In the genomic region with DNA sequence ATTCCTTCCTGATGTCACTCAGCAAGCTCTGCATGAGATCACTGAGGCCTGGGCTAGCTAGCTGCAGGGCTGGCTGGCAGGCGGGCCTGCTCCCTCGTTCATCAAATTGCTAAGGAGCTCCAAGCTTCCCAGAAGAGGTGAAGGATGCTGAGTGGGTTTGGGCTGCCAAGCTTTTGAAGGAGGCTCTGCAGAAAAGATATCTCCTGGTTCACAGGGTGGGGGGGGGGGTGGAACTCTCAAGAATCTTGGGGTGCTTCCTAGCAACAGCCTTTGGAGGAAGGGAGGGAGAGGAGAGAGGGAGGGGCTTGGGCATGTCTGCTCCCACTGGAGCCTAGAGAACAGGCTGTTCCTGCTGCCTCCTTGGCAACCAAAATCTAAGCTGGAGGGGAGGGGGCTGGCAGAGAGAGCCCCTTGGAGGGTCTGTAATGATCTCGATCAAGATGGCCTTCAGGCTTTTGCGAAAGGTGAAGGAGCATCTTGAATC, we compare ENCODE assay signal across 12 mouse cellular contexts. TPM values are rescaled to one million over a fixed set of nuclear protein-coding genes. Genes with fewer than 3 reads are reported as not detected.
DNase-seq lines count a peak whose midpoint lies in the region; ATAC-seq and TF ChIP-seq lines count a peak whose summit lies in the region.
"Had no signal": no experiment of that assay in that cellular context is flagged by ENCODE, and none has a peak within 500 bp of the region (broad histone marks: within the 10 kb centered on the region; RNA-seq: fewer than 3 reads in every experiment).

No protein-coding gene starts in this region.

- no peak for ATAC-seq in forebrain, embryonic 11.5 days (replicated peaks; ENCODE audit: low FRiP score)
- ATAC-seq in hindbrain, postnatal 0 days: peak; percentile 55
- no peak for ATAC-seq in midbrain, embryonic 15.5 days (replicated peaks)

- no peak overlapping the region for H3K4me3 ChIP-seq in forebrain, embryonic 10.5 days
- H3K4me3 ChIP-seq in forebrain, embryonic 11.5 days (ENCODE audit: low read depth, low read length): no peak overlapping the region
- no peak overlapping the region for H3K4me3 ChIP-seq in hindbrain, postnatal 0 days (ENCODE audit: low read length)
- H3K4me3 ChIP-seq in midbrain, embryonic 15.5 days: no peak overlapping the region
- no peak overlapping the region for H3K4me3 ChIP-seq in kidney, adult 2 months (ENCODE audit: insufficient read depth, low read depth, low read length)
- H3K4me3 ChIP-seq: megakaryocyte, embryonic 14.5 days had no signal

- H3K36me3 ChIP-seq in forebrain, embryonic 10.5 days (replicated peaks): no peaks in the 10 kb centered on the region
- no peaks in the 10 kb centered on the region for H3K36me3 ChIP-seq in forebrain, embryonic 11.5 days (ENCODE audit: control insufficient read depth, insufficient read depth, low read length)
- no peaks in the 10 kb centered on the region for H3K36me3 ChIP-seq in hindbrain, postnatal 0 days (ENCODE audit: insufficient read depth, low read length)
- H3K36me3 ChIP-seq in midbrain, embryonic 15.5 days (replicated peaks): no peaks in the 10 kb centered on the region
- H3K36me3 ChIP-seq in kidney, adult 2 months (ENCODE audit: control insufficient read depth, insufficient read depth, low read length): no peaks in the 10 kb centered on the region

- no peak overlapping the region for H3K9ac ChIP-seq in forebrain, embryonic 11.5 days (ENCODE audit: low read length)
- no peak overlapping the region for H3K9ac ChIP-seq in hindbrain, postnatal 0 days (replicated peaks; ENCODE audit: low read length)
- no peak overlapping the region for H3K9ac ChIP-seq in midbrain, embryonic 15.5 days

- H3K27ac ChIP-seq in forebrain, embryonic 10.5 days: peak overlapping the region; percentile 72; the same call in 1 of the 2 replicates
- no peak overlapping the region for H3K27ac ChIP-seq in forebrain, embryonic 11.5 days (ENCODE audit: low read depth, low read length)
- peak overlapping the region; percentile 100 for H3K27ac ChIP-seq in hindbrain, postnatal 0 days
- H3K27ac ChIP-seq in midbrain, embryonic 15.5 days: peak overlapping the region; percentile 79
- no peak overlapping the region for H3K27ac ChIP-seq in kidney, adult 2 months (ENCODE audit: insufficient read depth, low read depth, low read length)

- TF ChIP-seq POLR2A in brain, embryonic 14.5 days (IDR thresholded peaks at IDR 0.05; ENCODE audit: borderline replicate concordance, extremely low read depth, insufficient read depth, insufficient read length, poor library complexity, severe bottlenecking): no peak
- TF ChIP-seq POLR2A in kidney, adult 2 months (IDR thresholded peaks at IDR 0.05; ENCODE audit: low read depth, low read length): no peak

- no peak for DNase-seq in forebrain, embryonic 10.5 days (ENCODE audit: extremely low spot score, low spot score)
- DNase-seq in forebrain, embryonic 11.5 days (ENCODE audit: low spot score): no peak
- DNase-seq in brain, embryonic 14.5 days (ENCODE audit: low read depth): peak; percentile 89
- peak; percentile 83 for DNase-seq in hindbrain, postnatal 0 days (ENCODE audit: low spot score)
- no peak for DNase-seq in thymus, postnatal 25 days
- DNase-seq in ovary, postnatal 10 days (ENCODE audit: low spot score): no peak
- no peak for DNase-seq in kidney, adult 2 months
- DNase-seq: kidney, postnatal 4 days had no signal

- no peak for TF ChIP-seq CTCF in brain, embryonic 14.5 days (IDR thresholded peaks at IDR 0.05; ENCODE audit: borderline replicate concordance, extremely low read depth, insufficient read depth, insufficient read length)
- TF ChIP-seq CTCF in hindbrain, postnatal 0 days (IDR thresholded peaks at IDR 0.05; ENCODE audit: low read depth): no peak
- TF ChIP-seq CTCF in kidney, adult 2 months (conservative IDR thresholded peaks at IDR 0.05; ENCODE audit: insufficient read depth, insufficient read length, low read depth, low read length): no peak

- no peak overlapping the region for H3K4me2 ChIP-seq in forebrain, embryonic 11.5 days (ENCODE audit: low read depth, low read length, severe bottlenecking)
- 0 out of 2 replicates have a peak overlapping the region, but pooled peaks have one; percentile 2 for H3K4me2 ChIP-seq in hindbrain, postnatal 0 days (ENCODE audit: low read depth, low read length)
- H3K4me2 ChIP-seq in midbrain, embryonic 15.5 days: no peak overlapping the region

- 50% methylated on average over 4 of the region's 4 CpGs for whole genome bisulfite sequencing in forebrain, embryonic 10.5 days
- WGBS in forebrain, embryonic 11.5 days: 47% methylated on average over 4 of the region's 4 CpGs
- WGBS in hindbrain, postnatal 0 days: 12% methylated on average over 4 of the region's 4 CpGs
- 15% methylated on average over 4 of the region's 4 CpGs for WGBS in midbrain, embryonic 15.5 days
- WGBS in kidney, adult 2 months: 74% methylated on average over 4 of the region's 4 CpGs

- H3K27me3 ChIP-seq in forebrain, embryonic 10.5 days (ENCODE audit: poor library complexity, severe bottlenecking): peaks cover 12% of the 10 kb centered on the region
- H3K27me3 ChIP-seq in forebrain, embryonic 11.5 days (ENCODE audit: control insufficient read depth, insufficient read depth, low read length): no peaks in the 10 kb centered on the region
- H3K27me3 ChIP-seq in hindbrain, postnatal 0 days (ENCODE audit: insufficient read depth, low read length): no peaks in the 10 kb centered on the region
- H3K27me3 ChIP-seq in midbrain, embryonic 15.5 days (replicated peaks): no peaks in the 10 kb centered on the region
- H3K27me3 ChIP-seq in kidney, adult 2 months (replicated peaks; ENCODE audit: control insufficient read depth, insufficient read depth, low read length): no peaks in the 10 kb centered on the region
- H3K27me3 ChIP-seq: megakaryocyte, embryonic 14.5 days had no signal

- peaks cover 7% of the 10 kb centered on the region for H3K9me3 ChIP-seq in forebrain, embryonic 10.5 days
- H3K9me3 ChIP-seq in forebrain, embryonic 11.5 days (ENCODE audit: control insufficient read depth, low read length): peaks cover 4% of the 10 kb centered on the region
- no peaks in the 10 kb centered on the region for H3K9me3 ChIP-seq in hindbrain, postnatal 0 days (ENCODE audit: low read length)
- no peaks in the 10 kb centered on the region for H3K9me3 ChIP-seq in midbrain, embryonic 15.5 days

- H3K4me1 ChIP-seq in forebrain, embryonic 10.5 days: peaks cover 54% of the 10 kb centered on the region
- peaks cover 22% of the 10 kb centered on the region for H3K4me1 ChIP-seq in forebrain, embryonic 11.5 days (replicated peaks; ENCODE audit: control insufficient read depth, insufficient read depth, low read length)
- peaks cover 31% of the 10 kb centered on the region for H3K4me1 ChIP-seq in hindbrain, postnatal 0 days (ENCODE audit: insufficient read depth, low read length)
- H3K4me1 ChIP-seq in midbrain, embryonic 15.5 days: peaks cover 38% of the 10 kb centered on the region
- H3K4me1 ChIP-seq in kidney, adult 2 months (ENCODE audit: control insufficient read depth, insufficient read depth, low read length): peaks cover 16% of the 10 kb centered on the region

RNA-seq across cellular contexts. Expression of gene Thra, which starts 2.0 kb away (rescaled TPM):
- polyA plus RNA-seq in forebrain, embryonic 10.5 days (2016; fragmentation: Nextera tagmentation; extraction: Ambion mirVana): 9.5 and 10.9 TPM in 2 replicates
- polyA plus RNA-seq in forebrain, embryonic 11.5 days (2014; fragmentation: Nextera tagmentation; extraction: Ambion mirVana): 35.9 and 36.9 TPM in 2 replicates
- 600 and 616 TPM in 2 replicates for polyA plus RNA-seq in brain, embryonic 14.5 days (2012; rRNA removed)
- total RNA-seq in hindbrain, postnatal 0 days (2014; rRNA removed): 725 and 812 TPM in 2 replicates
- polyA plus RNA-seq in hindbrain, postnatal 0 days (2015; fragmentation: Nextera tagmentation; extraction: Ambion mirVana): 160 TPM in 2 replicates
- 151 and 158 TPM in 2 replicates for polyA plus RNA-seq in midbrain, embryonic 15.5 days (2015; fragmentation: Nextera tagmentation; extraction: Ambion mirVana)
- polyA plus RNA-seq in kidney, adult 2 months (2012; rRNA removed): 92.7 and 97.2 TPM in 2 replicates

RNA-seq across cellular contexts. Expression of gene Med24, which starts 9.2 kb away (rescaled TPM):
- 69.7 and 77.3 TPM in 2 replicates for polyA plus RNA-seq in forebrain, embryonic 10.5 days (2016; fragmentation: Nextera tagmentation; extraction: Ambion mirVana)
- polyA plus RNA-seq in forebrain, embryonic 11.5 days (2014; fragmentation: Nextera tagmentation; extraction: Ambion mirVana): 75.9 and 76.6 TPM in 2 replicates
- polyA plus RNA-seq in brain, embryonic 14.5 days (2012; rRNA removed): 134 and 170 TPM in 2 replicates
- 63.2 and 88.6 TPM in 2 replicates for total RNA-seq in hindbrain, postnatal 0 days (2014; rRNA removed)
- polyA plus RNA-seq in hindbrain, postnatal 0 days (2015; fragmentation: Nextera tagmentation; extraction: Ambion mirVana): 47.1 and 48.3 TPM in 2 replicates
- polyA plus RNA-seq in midbrain, embryonic 15.5 days (2015; fragmentation: Nextera tagmentation; extraction: Ambion mirVana): 82.9 and 84.8 TPM in 2 replicates
- polyA plus RNA-seq in kidney, adult 2 months (2012; rRNA removed): 45.3 and 54.1 TPM in 2 replicates

RNA-seq across cellular contexts. Expression of gene Nr1d1, which starts 36.7 kb away (rescaled TPM):
- 1.5 TPM in 2 replicates for polyA plus RNA-seq in forebrain, embryonic 10.5 days (2016; fragmentation: Nextera tagmentation; extraction: Ambion mirVana)
- 1.0 and 1.6 TPM in 2 replicates for polyA plus RNA-seq in forebrain, embryonic 11.5 days (2014; fragmentation: Nextera tagmentation; extraction: Ambion mirVana)
- polyA plus RNA-seq in brain, embryonic 14.5 days (2012; rRNA removed): 3.6 and 4.1 TPM in 2 replicates
- total RNA-seq in hindbrain, postnatal 0 days (2014; rRNA removed): 7.5 and 8.6 TPM in 2 replicates
- polyA plus RNA-seq in hindbrain, postnatal 0 days (2015; fragmentation: Nextera tagmentation; extraction: Ambion mirVana): 10.2 and 13.5 TPM in 2 replicates
- polyA plus RNA-seq in midbrain, embryonic 15.5 days (2015; fragmentation: Nextera tagmentation; extraction: Ambion mirVana): 3.4 and 3.9 TPM in 2 replicates
- 140 and 155 TPM in 2 replicates for polyA plus RNA-seq in kidney, adult 2 months (2012; rRNA removed)

RNA-seq across cellular contexts. Expression of gene Csf3, which starts 37.4 kb away (rescaled TPM):
- not detected in 2 replicates for polyA plus RNA-seq in forebrain, embryonic 10.5 days (2016; fragmentation: Nextera tagmentation; extraction: Ambion mirVana)
- not detected in 2 replicates for polyA plus RNA-seq in forebrain, embryonic 11.5 days (2014; fragmentation: Nextera tagmentation; extraction: Ambion mirVana)
- 0.10 TPM in 1 of 2 replicates, not detected in the other for polyA plus RNA-seq in brain, embryonic 14.5 days (2012; rRNA removed)
- total RNA-seq in hindbrain, postnatal 0 days (2014; rRNA removed): not detected in 2 replicates
- polyA plus RNA-seq in hindbrain, postnatal 0 days (2015; fragmentation: Nextera tagmentation; extraction: Ambion mirVana): not detected in 2 replicates
- not detected in 2 replicates for polyA plus RNA-seq in midbrain, embryonic 15.5 days (2015; fragmentation: Nextera tagmentation; extraction: Ambion mirVana)
- polyA plus RNA-seq in kidney, adult 2 months (2012; rRNA removed): not detected in 2 replicates
- total RNA-seq: heart, adult 18-20 months had no signal
- polyA plus RNA-seq: stomach, embryonic 14.5 days had no signal

RNA-seq across cellular contexts. Expression of gene Psmd3, which starts 56.1 kb away (rescaled TPM):
- 255 and 259 TPM in 2 replicates for polyA plus RNA-seq in forebrain, embryonic 10.5 days (2016; fragmentation: Nextera tagmentation; extraction: Ambion mirVana)
- polyA plus RNA-seq in forebrain, embryonic 11.5 days (2014; fragmentation: Nextera tagmentation; extraction: Ambion mirVana): 208 and 220 TPM in 2 replicates
- 201 and 217 TPM in 2 replicates for polyA plus RNA-seq in brain, embryonic 14.5 days (2012; rRNA removed)
- 131 and 143 TPM in 2 replicates for total RNA-seq in hindbrain, postnatal 0 days (2014; rRNA removed)
- 185 and 190 TPM in 2 replicates for polyA plus RNA-seq in hindbrain, postnatal 0 days (2015; fragmentation: Nextera tagmentation; extraction: Ambion mirVana)
- polyA plus RNA-seq in midbrain, embryonic 15.5 days (2015; fragmentation: Nextera tagmentation; extraction: Ambion mirVana): 198 TPM in 2 replicates
- 307 and 331 TPM in 2 replicates for polyA plus RNA-seq in kidney, adult 2 months (2012; rRNA removed)

Comparison
In these comparisons a context has a peak if more than half of its experiments do, and no peak if none do; other contexts are left out.
1. H3K27ac ChIP-seq: peak in forebrain, embryonic 10.5 days (single experiment), hindbrain, postnatal 0 days (single experiment) and midbrain, embryonic 15.5 days (single experiment); none in forebrain, embryonic 11.5 days (single experiment) and kidney, adult 2 months (single experiment).
2. DNase-seq: peak in brain, embryonic 14.5 days (single experiment) and hindbrain, postnatal 0 days (single experiment); none in forebrain, embryonic 10.5 days (single experiment), forebrain, embryonic 11.5 days (single experiment), thymus, postnatal 25 days (single experiment), ovary, postnatal 10 days (single experiment) and kidney, adult 2 months (single experiment).